Mouse (Mus musculus) heart, embryonic 16.5 days (tissue): Measurements from ENCODE around the gene Prokr1. TPM values are rescaled to one million over a fixed set of nuclear protein-coding genes. Genes with fewer than 3 reads are reported as not detected.

Source experiments
- ATAC-seq: fragments of 200-750 bp; cut with Nextera tagmentation; replicated peaks from 2 replicates; pipeline ENCODE4 v1.8.0; 2017; ENCODE audit warnings: moderate number of reproducible peaks; ENCODE audit not compliant: insufficient read depth, low FRiP score; ENCODE audit errors: extremely low read depth
- H3K27ac ChIP-seq: fragments of 300-500 bp; sonication (generic); 2 replicates; pipeline ENCODE4 v1.5.1; 2014; ENCODE audit warnings: mild to moderate bottlenecking, low read length, control low read depth, moderate library complexity
- H3K27me3 ChIP-seq: fragments of 300-500 bp; sonication (generic); 2 replicates; pipeline ENCODE4 v1.6.1; 2014; ENCODE audit warnings: low read length, mixed read lengths; ENCODE audit not compliant: control insufficient read depth, insufficient read depth
- H3K36me3 ChIP-seq: fragments of 300-500 bp; sonication (generic); 2 replicates; pipeline ENCODE4 v1.6.1; 2014; ENCODE audit not compliant: control insufficient read depth, insufficient read depth
- H3K4me1 ChIP-seq: fragments of 300-500 bp; sonication (generic); 2 replicates; pipeline ENCODE4 v1.6.1; 2014; ENCODE audit warnings: low read length, mixed read lengths; ENCODE audit not compliant: control insufficient read depth, insufficient read depth
- H3K4me2 ChIP-seq: fragments of 300-500 bp; sonication (generic); 2 replicates; pipeline ENCODE4 v1.6.1; 2014; ENCODE audit warnings: low read depth, mild to moderate bottlenecking, control low read depth, low read length
- H3K4me3 ChIP-seq: fragments of 300-500 bp; sonication (generic); 2 replicates; pipeline ENCODE4 v1.5.1; 2014; ENCODE audit warnings: mild to moderate bottlenecking, control low read depth, low read length
- H3K9ac ChIP-seq: fragments of 300-500 bp; sonication (generic); 2 replicates; pipeline ENCODE4 v1.6.1; 2014; ENCODE audit warnings: low read length, control low read depth
- H3K9me3 ChIP-seq: fragments of 300-500 bp; sonication (generic); replicated peaks from 2 replicates; pipeline ENCODE4 v1.6.1; 2016; ENCODE audit warnings: low read length; ENCODE audit not compliant: control insufficient read depth
- WGBS: fragments of 180-500 bp; shearing (Covaris S2); extraction: QIAGEN DNeasy Blood & Tissue Kit; methylation state at CpG from one replicate; pipeline ENCODE4 v1.1.7; 2014; 5-methylcytosine and 5-hydroxymethylcytosine counted together
- polyA plus RNA-seq: library from polyadenylated mRNA; unstranded; fragments of >200 nt; fragmentation: Nextera tagmentation; extraction: Ambion mirVana; gene quantifications from 2 replicates; pipeline ENCODE4 v1.2.1, GENCODE M21; 2015

Gene Prokr1
- polyA plus RNA-seq, 1 experiment from 2014 or later = 1.4 TPM

GRCm38 (mm10) chr6:87552054-87552807, 38.3 kb downstream of the Prokr1 start:
- Histone ChIP-seq H3K9me3 (no peaks in the 10 kb centered on the region), H3K27me3 (no peaks in the 10 kb centered on the region), H3K4me2 (no peak overlapping the region), H3K4me3 (no peak overlapping the region), H3K9ac (no peak overlapping the region), H3K4me1 (no peaks in the 10 kb centered on the region), H3K27ac (no peak overlapping the region), H3K36me3 (no peaks in the 10 kb centered on the region)
- 37% methylated on average over 7 of the region's 7 CpGs for WGBS
- ATAC-seq = no peak

- H3K4me1 ChIP-seq = no peaks in the 10 kb centered on the region
- WGBS = 80% methylated on average over 7 of the region's 7 CpGs
- ATAC-seq = no peak
- H3K4me2 ChIP-seq = no peak overlapping the region
- peaks cover 8% of the 10 kb centered on the region for H3K9me3 ChIP-seq
- H3K4me3 ChIP-seq = no peak overlapping the region
- H3K36me3 ChIP-seq = no peaks in the 10 kb centered on the region
- H3K9ac ChIP-seq = no peak overlapping the region
- H3K27me3 ChIP-seq = no peaks in the 10 kb centered on the region
- no peak overlapping the region for H3K27ac ChIP-seq
These were observed 42.7 kb downstream of the Prokr1 start for GRCm38 (mm10) chr6:87547836-87548235.

- Histone ChIP-seq H3K4me2 (no peak overlapping the region), H3K4me1 (no peaks in the 10 kb centered on the region)
- no peak for ATAC-seq
These were observed 43.1 kb downstream of the Prokr1 start for GRCm38 (mm10) chr6:87547431-87547830.

GRCm38 (mm10) chr6:87545331-87546217, 45.0 kb downstream of the Prokr1 start:
- no peaks in the 10 kb centered on the region for H3K36me3 ChIP-seq
- no peak overlapping the region for H3K4me3 ChIP-seq
- H3K4me1 ChIP-seq = no peaks in the 10 kb centered on the region
- no peak for ATAC-seq
- H3K27me3 ChIP-seq = no peaks in the 10 kb centered on the region
- H3K27ac ChIP-seq = no peak overlapping the region
- no peak overlapping the region for H3K9ac ChIP-seq
- H3K4me2 ChIP-seq = no peak overlapping the region
- peaks cover 8% of the 10 kb centered on the region for H3K9me3 ChIP-seq
- 44% methylated on average over 1 of the region's 1 CpGs for WGBS

More at GRCm38 (mm10) chr6:87547431-87547830, 43.1 kb downstream of the Prokr1 start:
- H3K4me3 ChIP-seq = no peak overlapping the region
- WGBS = 76% methylated on average over 4 of the region's 4 CpGs
- peaks cover 8% of the 10 kb centered on the region for H3K9me3 ChIP-seq
- H3K27me3 ChIP-seq = no peaks in the 10 kb centered on the region
- H3K9ac ChIP-seq = no peak overlapping the region
- H3K27ac ChIP-seq = no peak overlapping the region
- H3K36me3 ChIP-seq = no peaks in the 10 kb centered on the region

GRCm38 (mm10) chr6:87542027-87542426, 48.5 kb downstream of the Prokr1 start:
- 0 out of 2 replicates have a peak, but pooled peaks cover 2% of the 10 kb centered on the region for H3K27me3 ChIP-seq
- H3K4me2 ChIP-seq = no peak overlapping the region
- no peak overlapping the region for H3K27ac ChIP-seq
- no peak overlapping the region for H3K4me3 ChIP-seq
- no peaks in the 10 kb centered on the region for H3K36me3 ChIP-seq
- ATAC-seq = peak; percentile 65
- H3K4me1 ChIP-seq = no peaks in the 10 kb centered on the region
- H3K9me3 ChIP-seq = peaks cover 8% of the 10 kb centered on the region
- WGBS = 28% methylated on average over 9 of the region's 9 CpGs
- no peak overlapping the region for H3K9ac ChIP-seq

- no peak overlapping the region for H3K9ac ChIP-seq
- H3K4me2 ChIP-seq = no peak overlapping the region
- H3K36me3 ChIP-seq = no peaks in the 10 kb centered on the region
- H3K4me1 ChIP-seq = no peaks in the 10 kb centered on the region
- peak overlapping the region; percentile 10; the same call in 1 of the 2 replicates for H3K27ac ChIP-seq
- no peak for ATAC-seq
- peaks cover 5% of the 10 kb centered on the region; the same call in 1 of the 2 replicates for H3K27me3 ChIP-seq
- H3K4me3 ChIP-seq = no peak overlapping the region
- peaks cover 6% of the 10 kb centered on the region for H3K9me3 ChIP-seq
- 67% methylated on average over 6 of the region's 6 CpGs for WGBS
These were observed 49.4 kb downstream of the Prokr1 start for GRCm38 (mm10) chr6:87541171-87541571.

DNA sequence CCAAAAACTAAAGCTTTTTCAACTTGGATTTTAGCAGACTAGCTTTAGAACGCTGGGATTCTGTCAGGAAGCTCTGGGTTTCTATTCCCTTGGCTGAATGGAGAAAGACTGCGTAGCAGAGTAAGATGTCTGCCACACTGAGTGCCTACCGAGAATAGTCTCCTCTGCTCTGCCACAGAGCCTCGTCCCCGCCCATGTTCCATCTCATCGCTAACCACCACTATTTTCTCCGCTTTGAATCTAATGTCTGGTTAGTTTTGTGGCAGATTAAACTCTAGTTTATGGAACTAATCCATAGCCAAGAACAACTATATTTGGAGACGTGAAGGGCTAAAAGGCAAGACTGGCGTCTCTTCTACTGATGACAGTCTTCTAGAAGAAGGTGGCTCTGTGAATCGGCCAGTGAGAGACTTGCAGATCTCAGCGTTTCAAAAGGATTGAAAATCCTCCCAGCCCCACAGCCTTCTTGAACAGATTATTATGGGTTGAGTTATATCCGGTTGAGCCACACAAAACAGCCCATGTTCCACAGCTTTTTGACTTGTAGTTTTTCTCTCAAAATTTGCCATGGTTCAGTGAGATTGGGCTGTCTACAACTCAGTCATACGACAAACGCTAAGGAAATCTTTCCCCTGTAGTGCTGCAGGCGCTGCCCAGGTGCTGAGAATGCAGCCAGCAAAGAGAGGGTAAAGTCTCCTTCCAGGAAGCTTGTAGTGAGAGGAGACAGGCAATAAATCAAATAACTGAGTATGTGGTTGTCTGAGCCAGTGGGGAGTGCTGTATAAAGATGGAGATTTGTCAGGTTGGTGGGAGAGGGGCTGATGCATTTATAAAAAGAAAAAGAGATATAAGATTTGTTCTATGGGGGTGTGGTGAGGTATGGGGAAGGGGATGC, 51.9 kb downstream of the Prokr1 start:
- 74% methylated on average over 15 of the region's 15 CpGs for WGBS
- H3K36me3 ChIP-seq = no peaks in the 10 kb centered on the region
- peaks cover 5% of the 10 kb centered on the region; the same call in 1 of the 2 replicates for H3K27me3 ChIP-seq
- H3K4me1 ChIP-seq = peaks cover 7% of the 10 kb centered on the region; the same call in 1 of the 2 replicates
- H3K4me3 ChIP-seq = no peak overlapping the region
- no peak overlapping the region for H3K4me2 ChIP-seq
- H3K9ac ChIP-seq = no peak overlapping the region
- no peak for ATAC-seq
- H3K9me3 ChIP-seq = no peaks in the 10 kb centered on the region
- H3K27ac ChIP-seq = no peak overlapping the region

DNA sequence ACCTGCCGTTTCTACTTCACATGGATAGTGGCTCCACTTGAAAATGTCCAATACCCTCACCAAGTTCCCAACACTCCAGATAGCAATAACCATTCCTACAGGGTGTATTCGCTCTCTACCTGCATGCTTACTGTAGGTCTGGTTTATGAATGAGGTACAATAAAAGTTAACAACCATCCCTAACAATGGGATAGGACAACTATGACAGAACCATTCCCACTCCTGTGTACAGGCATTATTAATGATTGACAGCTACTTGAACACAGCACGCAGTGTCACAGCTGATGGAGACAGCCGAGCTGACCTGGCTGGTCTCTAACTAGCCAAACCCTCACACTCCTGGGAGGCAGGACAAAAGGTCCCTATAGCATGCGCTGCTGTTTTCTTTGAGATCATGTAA, 52.9 kb downstream of the Prokr1 start:
- Histone ChIP-seq H3K4me1 (peaks cover 7% of the 10 kb centered on the region; the same call in 1 of the 2 replicates), H3K4me2 (no peak overlapping the region), H3K27me3 (peaks cover 5% of the 10 kb centered on the region), H3K4me3 (no peak overlapping the region), H3K9ac (no peak overlapping the region), H3K27ac (no peak overlapping the region), H3K36me3 (no peaks in the 10 kb centered on the region), H3K9me3 (no peaks in the 10 kb centered on the region)
- ATAC-seq = no peak
- 63% methylated on average over 5 of the region's 5 CpGs for WGBS
